Mouse (Mus musculus) lung, postnatal 25 days (tissue): ENCODE measurements at regions not wholly inside any gene's neighbourhood (a gene's known extent, or its start where the extent isn't known, plus 50 kb on each side); places are given as distances from the start of the nearest gene placed in this dataset.
"Not testable (repeated sequence)": the region's sequence is repeated elsewhere in the genome, so short reads cannot be mapped to it uniquely, and the experiment has no call there.

Source experiments
- DNase-seq: peaks from one replicate; pipeline ENCODE4 v3.0.0; 2022; ENCODE audit warnings: low spot score

DNA sequence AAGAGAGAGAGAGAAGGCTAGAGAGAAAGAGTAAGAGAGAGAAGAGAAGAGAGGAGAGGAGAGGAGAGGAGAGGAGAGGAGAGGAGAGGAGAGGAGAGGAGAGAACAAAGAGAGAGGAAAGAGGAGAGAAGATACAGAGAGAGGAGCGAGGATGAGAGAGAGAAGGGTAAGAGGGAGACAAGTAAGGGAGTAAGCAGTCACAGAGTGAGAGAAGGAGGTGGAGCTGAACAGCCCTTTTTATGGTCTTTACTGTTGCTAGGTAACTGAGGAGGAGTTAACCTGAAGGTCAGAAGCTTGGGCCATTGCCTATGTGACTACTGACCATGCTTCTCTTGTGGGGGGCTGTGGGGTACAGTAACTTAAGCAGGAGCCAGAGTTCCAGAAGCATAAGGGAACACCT, 430.2 kb downstream of the 1190002N15Rik start:
- not testable (repeated sequence) for DNase-seq

GRCm38 (mm10) chr9:94104669-94105068, 433.2 kb downstream of the 1190002N15Rik start:
- DNase-seq = no peak

DNA sequence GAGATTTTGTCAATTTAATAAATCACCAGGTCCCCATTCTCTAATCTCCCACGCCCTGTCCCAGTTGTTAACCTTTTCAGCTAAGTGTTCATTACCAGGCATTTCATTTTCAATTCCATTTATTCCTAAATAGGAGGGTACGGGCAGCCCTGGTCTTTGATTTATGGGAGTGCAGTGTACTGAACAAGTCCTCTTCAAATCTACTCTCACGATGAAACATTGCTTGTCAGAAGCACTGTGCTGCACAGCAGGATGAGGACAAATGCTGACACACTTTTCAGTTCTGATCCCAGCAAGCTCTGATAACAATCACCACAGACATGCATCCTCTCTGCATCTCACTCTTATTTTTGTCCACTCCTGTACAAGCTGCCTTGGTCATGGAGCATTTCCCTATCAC, 435.9 kb downstream of the 1190002N15Rik start:
- DNase-seq = no peak

DNA sequence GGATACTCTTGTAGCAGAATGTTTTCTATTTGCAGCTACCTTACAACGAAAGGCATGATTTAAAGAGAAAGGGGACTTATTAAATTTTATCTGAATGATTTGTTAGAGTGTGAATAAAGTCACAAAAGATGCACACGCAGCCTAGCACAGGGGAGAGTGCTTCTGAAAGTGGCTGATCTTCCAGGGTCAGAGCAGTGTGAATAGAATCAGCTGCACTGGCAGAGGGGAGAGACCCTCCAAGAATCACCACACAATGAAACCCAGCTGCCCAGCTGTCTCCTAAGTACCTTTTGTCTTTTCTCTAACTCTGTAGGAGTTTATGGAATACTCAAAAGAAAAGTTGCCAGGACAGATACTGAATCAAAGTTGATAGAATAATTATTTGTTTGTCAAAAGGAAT, 443.1 kb downstream of the 1190002N15Rik start:
- DNase-seq = no peak

DNA sequence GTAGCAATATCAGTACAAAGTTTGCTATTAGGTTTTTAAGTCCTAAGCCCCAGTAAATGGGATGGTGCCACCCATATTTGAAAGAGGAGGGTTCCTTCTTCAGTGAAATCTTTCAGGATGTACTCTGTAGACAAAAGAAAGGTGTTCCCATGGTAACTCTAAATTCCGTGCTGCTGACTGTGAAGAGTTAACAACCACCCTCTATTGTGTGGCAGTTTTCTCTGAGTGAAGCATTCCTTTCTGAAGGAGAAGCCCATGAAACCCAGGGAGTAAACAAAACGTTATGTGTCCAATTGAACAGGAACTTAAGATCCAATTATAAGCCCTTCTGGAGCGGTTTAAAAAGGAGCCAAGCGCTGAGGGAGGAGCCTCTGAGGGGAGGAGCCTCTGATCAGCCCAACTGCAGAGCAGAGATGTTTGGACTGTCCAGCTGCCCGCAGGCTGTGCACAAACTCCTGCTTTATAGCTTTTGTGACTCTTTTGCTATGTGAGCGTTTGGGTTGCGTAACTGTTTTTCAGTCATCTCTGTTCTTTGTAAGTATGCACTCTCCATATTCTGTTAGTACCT, 446.1 kb downstream of the 1190002N15Rik start:
- peak; percentile 29 for DNase-seq

GRCm38 (mm10) chr9:94089759-94090158, 448.1 kb downstream of the 1190002N15Rik start:
- no peak for DNase-seq

DNA sequence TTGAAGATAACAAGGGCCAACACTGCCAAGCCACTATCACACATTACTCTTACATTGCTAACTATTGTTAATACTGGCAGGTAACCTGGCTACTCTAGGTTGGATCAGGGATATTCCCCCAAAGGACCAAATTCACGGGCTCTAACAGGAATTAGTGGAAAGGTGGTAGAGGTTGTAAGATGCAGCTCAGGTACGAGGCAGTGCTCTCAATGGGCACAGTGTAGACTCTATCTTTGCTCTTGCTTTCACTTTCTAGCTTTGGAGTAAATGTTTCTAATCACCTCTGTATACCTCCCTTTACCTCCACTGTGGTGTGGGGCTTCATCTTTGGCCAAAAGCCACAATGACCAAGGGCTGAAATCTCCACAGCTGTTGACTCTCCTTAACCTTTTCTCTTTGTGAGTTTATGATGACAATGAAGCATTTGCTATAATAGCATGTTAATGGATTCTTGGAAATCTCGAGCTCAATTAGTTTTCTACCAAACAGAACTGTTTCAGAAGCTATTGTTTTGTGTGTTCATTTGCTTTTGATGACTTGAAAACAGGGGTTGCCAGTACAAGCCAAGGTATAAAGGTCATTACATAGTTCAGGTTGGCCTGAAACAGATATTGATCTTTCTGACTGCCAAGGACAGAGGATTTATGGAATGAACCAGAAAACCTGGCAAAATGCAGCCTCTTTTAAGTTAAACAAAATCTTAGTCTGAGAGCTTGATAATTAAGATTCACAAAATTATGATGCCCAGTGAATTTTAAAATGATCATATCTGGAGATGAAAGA, 454.1 kb downstream of the 1190002N15Rik start:
- DNase-seq = no peak

GRCm38 (mm10) chr9:94074904-94075303, 463.0 kb downstream of the 1190002N15Rik start:
- no peak for DNase-seq

GRCm38 (mm10) chr9:94067121-94067520, 470.8 kb downstream of the 1190002N15Rik start:
- no peak for DNase-seq

GRCm38 (mm10) chr9:94053229-94053628, 484.7 kb downstream of the 1190002N15Rik start:
- DNase-seq = no peak

DNA sequence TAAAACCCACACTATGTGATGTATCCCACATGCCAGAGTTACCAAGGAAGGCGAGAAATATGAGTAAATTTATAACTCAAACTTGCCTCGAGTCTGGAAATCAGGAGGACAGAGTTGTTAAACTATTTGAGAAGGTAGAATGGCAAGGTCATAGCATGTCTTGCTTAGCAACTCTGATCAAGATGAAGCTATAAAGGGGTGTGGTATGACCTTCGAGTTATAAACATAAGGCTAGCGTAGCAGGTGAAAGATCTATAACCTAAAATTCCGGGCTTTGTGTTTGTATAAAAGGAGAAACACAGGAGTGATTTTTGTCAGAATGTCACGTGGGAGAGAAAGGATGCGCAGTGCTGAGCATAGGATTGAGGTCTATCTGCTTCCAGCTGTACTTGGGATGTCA, 490.0 kb downstream of the 1190002N15Rik start:
- no peak for DNase-seq

DNA sequence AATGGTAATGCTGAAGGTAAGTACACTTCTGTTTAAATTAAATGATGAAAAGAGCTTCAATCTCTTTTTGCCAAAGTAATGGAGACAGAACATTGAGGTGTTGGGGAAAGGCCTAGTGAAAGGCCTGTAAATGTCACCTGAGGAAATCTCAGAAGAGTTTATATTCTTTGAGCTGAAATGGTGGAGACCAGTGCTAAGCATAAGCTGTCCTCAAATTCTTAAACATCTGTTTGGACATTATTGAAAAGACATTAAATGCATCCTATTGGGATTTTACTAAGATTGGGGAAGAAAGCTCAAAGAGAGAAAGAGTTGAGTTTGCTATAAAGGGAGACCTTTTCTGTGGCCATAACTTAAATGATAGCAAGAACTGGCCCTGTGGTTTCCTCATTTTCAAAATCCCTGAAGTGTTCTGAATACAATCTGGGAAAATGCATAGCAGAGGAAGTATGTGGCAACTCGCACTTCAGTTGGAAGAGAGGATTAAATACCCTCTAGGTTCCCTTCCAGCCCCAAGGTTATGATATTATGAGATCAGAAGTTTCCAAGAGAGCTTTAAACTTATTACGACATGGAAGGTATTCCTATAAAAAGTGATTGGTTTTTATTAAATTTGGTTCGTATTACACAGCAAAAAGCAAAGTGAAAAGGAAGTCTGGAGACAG, 492.3 kb downstream of the 1190002N15Rik start:
- no peak for DNase-seq

- no peak for DNase-seq
These were observed 514.1 kb downstream of the 1190002N15Rik start for GRCm38 (mm10) chr9:94023761-94024160.

- DNase-seq = no peak
These were observed 516.5 kb downstream of the 1190002N15Rik start for GRCm38 (mm10) chr9:94021293-94021903.

- no peak for DNase-seq
These were observed 521.0 kb downstream of the 1190002N15Rik start for GRCm38 (mm10) chr9:94016747-94017487.

DNA sequence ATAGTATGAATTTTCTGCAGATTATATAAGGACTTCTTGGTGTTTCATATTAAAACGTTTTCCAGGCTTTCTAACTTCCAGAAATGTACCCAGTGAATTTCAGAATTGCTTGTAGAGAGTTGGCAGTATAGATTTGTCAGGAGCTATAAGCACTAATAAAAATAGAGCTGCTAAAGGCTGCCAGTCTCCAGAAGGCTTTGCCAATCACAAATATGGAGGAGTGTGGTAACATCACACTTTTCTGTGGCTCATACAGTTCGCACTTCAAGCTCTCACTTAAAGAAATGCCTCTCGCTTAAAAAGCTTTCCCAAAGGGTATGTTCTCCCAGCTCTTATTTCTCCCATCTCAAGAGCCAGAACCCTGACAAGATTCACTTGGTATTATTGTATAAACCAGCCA, 545.7 kb downstream of the 1190002N15Rik start:
- no peak for DNase-seq

- no peak for DNase-seq
These were observed 546.7 kb downstream of the 1190002N15Rik start for GRCm38 (mm10) chr9:93991141-93991540.

GRCm38 (mm10) chr9:93981136-93981535, 556.7 kb downstream of the 1190002N15Rik start:
- DNase-seq = no peak

DNA sequence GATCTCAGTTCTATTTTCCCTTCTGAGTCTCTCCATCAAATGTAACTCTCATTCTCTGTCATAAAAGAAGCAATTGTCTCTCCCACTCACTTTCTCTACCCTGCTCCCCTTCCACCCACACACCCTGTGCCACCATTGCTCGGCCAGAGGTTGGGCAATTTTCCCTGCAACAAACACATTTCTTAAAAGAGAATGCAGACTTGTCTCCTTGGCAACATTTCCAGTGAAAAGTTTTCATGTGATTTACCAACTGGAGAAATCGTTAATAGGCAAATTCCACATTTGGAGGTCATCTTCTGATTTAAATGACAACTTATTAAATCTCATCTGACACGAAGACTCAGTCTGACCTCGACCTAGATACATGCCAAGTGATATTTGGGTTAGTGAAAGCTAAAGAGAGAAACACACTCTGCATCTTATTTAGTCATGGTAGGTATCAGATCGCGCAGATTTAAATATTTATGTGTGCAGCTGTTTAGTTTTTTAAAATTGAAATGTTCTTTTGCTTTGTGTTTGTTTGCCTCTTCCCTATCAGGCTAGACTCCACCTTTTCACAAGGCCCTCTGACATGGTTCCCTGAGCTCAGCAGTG, 568.1 kb downstream of the 1190002N15Rik start:
- no peak for DNase-seq

GRCm38 (mm10) chr9:93969118-93969517, 568.8 kb downstream of the 1190002N15Rik start:
- DNase-seq = no peak

- DNase-seq = no peak
These were observed 582.4 kb downstream of the 1190002N15Rik start for GRCm38 (mm10) chr9:93955235-93956040.
